Mouse (Mus musculus) cortical plate, adult 2 months (tissue): ENCODE results near the gene Wwp2. TPM values are rescaled to one million over a fixed set of nuclear protein-coding genes. Genes with fewer than 3 reads are reported as not detected.

Source experiments
- H3K27ac ChIP-seq: fragments of 200-500 bp; 2 replicates; pipeline ENCODE4 v1.5.1; 2012; ENCODE audit warnings: low read length, control low read depth, inconsistent platforms; ENCODE audit not compliant: insufficient read depth
- H3K4me1 ChIP-seq: fragments of 200-500 bp; 2 replicates; pipeline ENCODE4 v1.6.1; 2011; ENCODE audit warnings: low read length; ENCODE audit not compliant: control insufficient read depth, insufficient read depth
- H3K4me3 ChIP-seq: fragments of 200-500 bp; 2 replicates; pipeline ENCODE4 v1.5.1; 2011; ENCODE audit warnings: mild to moderate bottlenecking, low read length, control low read depth; ENCODE audit not compliant: insufficient read depth
- CTCF ChIP-seq: fragments of 200-500 bp; IDR thresholded peaks from 2 replicates; pipeline ENCODE4 v1.5.1; 2011; ENCODE audit warnings: mild to moderate bottlenecking, control low read depth, low read length; ENCODE audit not compliant: insufficient read depth; ENCODE audit errors: extremely low read depth
- POLR2A ChIP-seq: fragments of 200-500 bp; IDR thresholded peaks from 2 replicates; pipeline ENCODE4 v1.6.1; 2011; ENCODE audit warnings: mild to moderate bottlenecking, low read length, control low read depth; ENCODE audit not compliant: insufficient read depth; ENCODE audit errors: extremely low read depth
- polyA plus RNA-seq: library from polyadenylated mRNA; depleted of rRNA; stranded (reverse); fragments of >200 nt; gene quantifications from 2 replicates; pipeline ENCODE4 v1.2.3, GENCODE M21; 2012

Wwp2 gene
- polyA plus RNA-seq, 1 experiment = 24.2 TPM

DNA sequence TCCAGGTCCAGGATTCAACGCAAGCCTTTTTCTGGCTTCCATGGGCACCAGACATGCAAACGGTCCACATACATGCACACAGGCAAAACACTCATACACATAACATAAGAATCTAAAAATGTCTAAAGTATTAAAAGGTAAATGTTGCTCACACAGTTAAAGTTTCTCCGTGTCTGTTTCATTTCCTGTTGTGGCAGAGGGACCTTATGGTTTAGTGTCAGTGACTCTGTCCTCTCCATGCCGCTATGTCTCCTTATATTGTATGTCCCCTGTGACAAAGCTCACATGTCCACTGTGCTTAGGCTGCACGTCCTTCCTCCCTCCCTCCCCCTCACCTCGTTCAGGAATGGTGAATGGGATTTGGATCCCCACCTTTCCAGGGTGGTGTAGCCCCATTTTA, 13.5 kb downstream of the Wwp2 start:
- Histone ChIP-seq H3K4me3 (no peak overlapping the region), H3K27ac (no peak overlapping the region), H3K4me1 (no peaks in the 10 kb centered on the region)
- TF ChIP-seq CTCF = no peak
- TF ChIP-seq POLR2A = no peak

DNA sequence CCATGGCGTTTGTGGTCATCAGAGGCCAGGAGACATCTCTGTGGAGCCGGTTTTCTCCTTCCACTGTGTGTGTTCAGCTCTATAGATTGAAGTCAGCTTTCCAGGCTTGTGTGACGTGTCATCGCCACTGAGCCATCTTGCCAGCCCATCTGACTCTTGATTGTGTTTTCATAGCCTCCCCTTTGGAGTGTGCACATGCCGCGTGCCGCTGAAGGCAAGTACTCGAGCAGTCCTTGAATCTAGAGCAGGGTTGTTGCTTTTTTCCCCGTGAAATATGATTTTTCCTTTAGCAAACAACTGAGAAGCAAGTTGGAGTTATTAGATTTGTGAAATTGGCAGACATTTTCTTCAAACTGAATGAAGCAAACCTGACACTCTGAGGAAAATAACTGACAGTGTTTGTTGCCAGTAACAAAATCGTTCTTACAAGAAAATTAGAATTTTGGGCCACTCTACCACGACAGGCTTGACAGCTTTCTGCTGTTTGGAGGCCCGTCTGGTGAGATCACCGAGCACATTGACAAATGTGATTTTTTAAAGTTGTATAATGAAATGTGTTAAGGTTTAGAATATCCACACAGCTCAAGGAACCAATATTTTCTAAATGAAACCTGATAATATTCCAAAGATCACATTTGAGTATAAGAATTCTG, 15.4 kb downstream of the Wwp2 start:
- no peak overlapping the region for H3K4me3 ChIP-seq
- H3K4me1 ChIP-seq = no peaks in the 10 kb centered on the region
- H3K27ac ChIP-seq = no peak overlapping the region
- TF ChIP-seq CTCF (no peak), POLR2A (no peak)

DNA sequence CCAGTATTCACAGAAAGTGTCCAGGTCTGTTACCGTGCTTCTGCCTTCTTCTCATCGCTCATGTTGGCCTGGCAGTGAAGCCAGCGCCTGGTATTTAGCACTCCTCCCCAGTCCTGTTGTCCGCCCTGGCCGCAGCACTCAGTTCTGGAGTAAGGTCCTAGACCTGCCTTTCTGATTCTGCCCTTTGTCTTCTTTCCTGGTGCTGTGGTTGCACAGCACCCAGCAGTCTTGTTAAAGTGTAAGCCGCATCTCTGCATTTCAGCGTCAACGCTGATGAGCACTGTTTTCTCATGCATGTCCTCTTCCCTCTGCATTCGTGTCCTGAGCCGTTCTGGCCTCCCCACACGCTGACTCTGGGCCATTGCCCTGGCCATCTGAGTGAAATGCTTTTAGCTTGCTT, 17.2 kb downstream of the Wwp2 start:
- Histone ChIP-seq H3K4me3 (no peak overlapping the region), H3K4me1 (no peaks in the 10 kb centered on the region), H3K27ac (no peak overlapping the region)
- TF ChIP-seq POLR2A (no peak), CTCF (no peak)

DNA sequence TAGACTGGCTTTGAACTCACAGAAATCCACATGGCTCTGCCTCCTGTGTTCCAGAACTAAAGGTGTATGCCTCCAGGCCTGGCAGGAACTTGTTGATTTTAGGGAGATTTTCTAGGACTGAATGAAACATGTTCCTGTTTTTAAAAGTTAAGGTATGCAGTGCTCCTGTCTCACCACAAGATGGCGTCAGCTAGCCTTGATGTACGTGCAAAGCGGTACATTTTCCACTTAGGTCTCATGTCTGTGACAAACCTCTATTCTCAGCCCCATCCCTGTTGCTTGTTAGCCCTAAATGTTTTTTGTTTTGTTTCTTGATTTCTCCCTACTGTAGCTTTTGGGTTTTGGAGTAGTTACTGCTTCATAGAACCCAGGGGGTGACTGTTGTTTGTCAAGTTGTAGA, 19.1 kb downstream of the Wwp2 start:
- Histone ChIP-seq H3K4me3 (no peak overlapping the region), H3K27ac (no peak overlapping the region), H3K4me1 (no peaks in the 10 kb centered on the region)
- TF ChIP-seq POLR2A (no peak), CTCF (peak; percentile 99)

DNA sequence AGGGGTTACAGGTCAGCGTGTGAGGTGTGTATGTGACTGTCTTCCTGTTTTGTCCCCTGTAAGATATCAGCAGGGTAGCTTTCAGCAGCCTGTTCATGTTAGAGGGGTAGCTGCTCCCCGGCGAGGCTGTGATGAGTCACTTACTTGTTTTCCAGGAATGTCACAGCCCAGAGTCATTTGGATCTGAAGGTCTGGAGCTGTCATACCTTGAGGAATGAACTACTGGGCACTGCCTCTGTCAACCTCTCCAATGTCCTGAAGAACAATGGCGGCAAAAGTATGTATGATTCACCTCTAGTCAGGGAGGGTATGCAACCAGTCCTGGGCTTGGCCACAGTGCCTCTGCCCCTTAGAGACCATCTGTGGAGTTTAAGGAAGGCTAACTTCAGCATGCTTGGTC, 21.6 kb downstream of the Wwp2 start:
- no peak overlapping the region for H3K27ac ChIP-seq
- TF ChIP-seq POLR2A (no peak), CTCF (no peak)
- H3K4me1 ChIP-seq = no peaks in the 10 kb centered on the region
- H3K4me3 ChIP-seq = no peak overlapping the region

DNA sequence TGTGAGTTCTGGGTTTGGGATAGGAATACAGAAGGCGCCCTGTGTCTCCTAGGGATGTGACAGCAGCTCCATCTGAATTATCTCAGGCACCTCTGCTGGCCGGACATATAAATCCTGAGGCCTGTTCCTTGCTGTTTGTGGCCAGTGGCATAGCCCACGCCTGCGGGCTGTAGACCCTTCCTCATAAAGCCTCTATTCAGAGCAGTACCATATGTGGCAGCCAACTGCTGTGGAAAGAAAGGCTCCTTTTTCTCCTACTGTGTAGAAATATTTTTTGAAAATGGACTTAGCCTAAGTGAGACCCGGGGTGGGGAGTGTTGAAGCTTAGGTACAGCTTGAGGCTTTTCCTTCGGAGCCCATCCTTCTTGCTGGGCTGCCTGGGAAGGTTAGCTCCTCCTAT, 22.1 kb downstream of the Wwp2 start:
- Histone ChIP-seq H3K27ac (no peak overlapping the region), H3K4me3 (no peak overlapping the region), H3K4me1 (no peaks in the 10 kb centered on the region)
- TF ChIP-seq POLR2A (no peak), CTCF (no peak)

DNA sequence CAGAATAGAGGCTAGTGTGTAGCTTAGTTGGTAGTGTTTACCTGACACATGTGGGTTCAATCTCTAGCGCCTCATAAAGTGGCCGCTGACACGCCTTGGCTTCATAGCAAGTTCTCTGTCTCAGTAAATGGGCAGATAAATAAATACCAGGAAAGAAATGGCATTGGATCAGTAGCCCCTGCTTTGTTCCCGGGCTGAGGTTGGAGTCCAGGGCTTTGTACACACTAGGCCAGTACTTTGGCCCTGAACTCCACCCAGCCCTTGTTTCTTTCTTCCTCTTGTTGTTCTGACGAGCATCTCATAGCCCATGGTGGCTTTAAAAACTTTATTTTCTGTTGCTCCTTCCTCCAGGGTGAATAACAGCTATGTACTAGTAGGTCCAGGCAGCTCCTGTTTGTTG, 26.3 kb downstream of the Wwp2 start:
- H3K27ac ChIP-seq = no peak overlapping the region

DNA sequence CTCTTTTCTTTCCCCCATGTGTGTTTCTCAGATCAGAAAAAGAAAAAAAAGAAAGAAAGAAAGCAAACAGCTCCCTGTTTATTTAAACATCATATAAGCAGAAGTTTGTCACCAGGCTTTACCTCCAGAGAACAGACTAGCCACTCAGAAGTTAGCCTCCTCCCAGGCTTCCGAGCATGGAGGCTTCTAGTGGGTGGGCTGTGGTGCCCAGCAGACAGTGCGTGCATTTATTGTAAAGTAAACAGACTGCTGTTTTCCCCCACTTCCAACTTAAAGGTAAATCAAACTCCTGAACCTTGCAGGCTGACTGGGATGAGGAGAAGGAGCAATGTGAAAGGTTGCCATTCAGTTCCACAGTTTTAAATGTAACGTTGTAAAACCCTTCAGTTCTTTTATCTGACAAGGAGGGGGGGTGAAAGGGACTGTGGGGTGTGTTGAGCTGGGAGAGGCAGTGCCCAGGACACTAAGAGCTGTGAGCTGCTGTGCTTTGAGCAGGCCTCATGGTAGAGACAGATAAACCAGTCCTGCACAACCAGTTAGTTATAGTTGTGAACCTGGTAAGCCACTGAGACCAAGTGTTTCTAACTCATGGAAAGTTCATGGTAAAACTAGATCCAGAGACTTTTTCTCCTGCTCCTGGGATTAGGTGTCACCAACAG, 29.3 kb downstream of the Wwp2 start:
- Histone ChIP-seq H3K27ac (no peak overlapping the region), H3K4me3 (no peak overlapping the region), H3K4me1 (peaks cover 1% of the 10 kb centered on the region; the same call in 1 of the 2 replicates)
- no peak for TF ChIP-seq CTCF
- TF ChIP-seq POLR2A = no peak

More for the DNA sequence above, 26.3 kb downstream of the Wwp2 start:
- Histone ChIP-seq H3K4me1 (no peaks in the 10 kb centered on the region), H3K4me3 (no peak overlapping the region)
- no peak for TF ChIP-seq POLR2A
- TF ChIP-seq CTCF = no peak

DNA sequence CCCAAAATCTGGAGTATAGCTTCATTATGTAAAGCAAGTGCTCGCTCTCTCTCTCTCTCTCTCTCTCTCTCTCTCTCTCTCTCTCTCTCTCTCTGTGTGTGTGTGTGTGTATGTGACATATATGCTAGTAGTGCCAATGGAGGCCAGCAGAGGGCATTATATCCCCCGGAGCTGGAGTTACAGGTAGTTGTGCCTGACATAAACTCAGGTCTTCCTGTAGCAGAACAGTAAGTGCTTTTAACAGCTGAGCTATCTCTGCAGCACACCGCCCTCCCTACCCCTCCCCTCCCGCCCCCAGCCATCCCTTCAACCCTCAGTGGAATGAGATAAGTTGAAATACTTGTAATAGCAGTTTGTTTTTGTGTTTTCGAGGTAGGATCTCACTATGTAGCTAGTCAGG, 30.5 kb downstream of the Wwp2 start:
- TF ChIP-seq CTCF (no peak), POLR2A (no peak)
- Histone ChIP-seq H3K4me1 (peaks cover 1% of the 10 kb centered on the region; the same call in 1 of the 2 replicates), H3K27ac (no peak overlapping the region), H3K4me3 (no peak overlapping the region)

DNA sequence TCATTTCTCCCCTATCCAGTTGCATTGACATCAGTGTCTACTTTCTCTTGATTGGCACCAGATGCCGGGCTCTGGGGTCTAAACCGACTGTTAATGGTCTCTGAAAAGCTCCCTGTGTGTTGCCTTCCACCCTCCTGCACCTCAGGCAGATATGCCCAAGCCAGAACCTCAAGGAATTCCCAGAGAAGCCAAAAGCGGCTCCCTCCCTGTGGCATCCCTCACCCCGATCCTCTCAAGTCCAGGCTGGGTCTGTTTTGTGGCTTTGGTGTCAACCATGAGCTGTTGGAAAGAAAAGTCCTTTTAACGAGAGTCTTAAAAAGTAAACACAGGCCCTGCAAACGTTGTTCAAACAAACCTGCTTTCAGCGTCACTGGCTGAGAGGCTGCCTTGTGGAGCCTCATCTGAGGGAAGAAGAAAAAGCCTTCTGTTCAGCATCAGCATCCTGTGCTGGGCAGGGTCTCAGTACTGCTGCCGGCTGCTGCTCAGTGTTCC, 32.7 kb downstream of the Wwp2 start:
- no peak overlapping the region for H3K4me3 ChIP-seq
- peaks cover 1% of the 10 kb centered on the region; the same call in 1 of the 2 replicates for H3K4me1 ChIP-seq
- no peak for TF ChIP-seq CTCF
- no peak for TF ChIP-seq POLR2A
- no peak overlapping the region for H3K27ac ChIP-seq
